Mouse (Mus musculus): Measurements from ENCODE around the gene Wee1.

GRCm38 (mm10) chr7:110078168-110078567, 43.7 kb upstream of the Wee1 start:
- TF ChIP-seq FLI1 (IDR thresholded peaks at IDR 0.05; ENCODE audit: low read length) (no peak), GATA1 (IDR thresholded peaks at IDR 0.05; ENCODE audit: borderline replicate concordance, low read length) (no peak)

All from megakaryocyte, embryonic 14.5 days (primary cell).